Mouse (Mus musculus): Measurements from ENCODE around the gene Olfr1163. TPM values are rescaled to one million over a fixed set of nuclear protein-coding genes. Genes with fewer than 3 reads are reported as not detected.
"Not testable (repeated sequence)": the region's sequence is repeated elsewhere in the genome, so short reads cannot be mapped to it uniquely, and the experiment has no call there.

Gene Olfr1163
- total RNA-seq (2021), result not detected
- long read RNA-seq, experiment 1, result 0 reads
- long read RNA-seq, experiment 2, result 0 reads

GRCm38 (mm10) chr2:88071730-88072129 lies at the start of gene Olfr1163:
TSS of gene Olfr1163 (minus strand) at chr2:88071830.
- no peak for DNase-seq

DNA sequence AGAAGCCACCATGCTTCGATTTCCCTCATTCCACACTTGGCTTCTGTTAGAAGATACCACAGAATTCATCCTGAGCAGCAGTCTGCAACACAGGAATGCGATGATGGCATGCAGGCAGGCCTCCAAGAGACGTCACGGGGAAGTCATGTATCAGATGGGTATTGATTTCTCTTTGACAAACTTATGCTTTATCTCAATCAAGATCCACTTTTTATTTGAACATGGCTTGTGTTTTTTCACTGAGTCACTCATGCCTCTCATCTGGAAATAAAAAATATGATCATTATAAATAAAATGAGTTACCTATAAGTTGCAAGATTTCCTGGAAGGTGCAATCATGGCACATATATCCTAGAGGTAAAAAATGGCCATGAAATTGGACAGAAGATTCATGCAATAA lies 22.2 kb upstream of the Olfr1163 start, which contains the start of gene Olfr1164:
Gene Olfr1164, minus strand, starts transcription at position 101 of the 400 bp plus-strand sequence.
- DNase-seq, result no peak

DNA sequence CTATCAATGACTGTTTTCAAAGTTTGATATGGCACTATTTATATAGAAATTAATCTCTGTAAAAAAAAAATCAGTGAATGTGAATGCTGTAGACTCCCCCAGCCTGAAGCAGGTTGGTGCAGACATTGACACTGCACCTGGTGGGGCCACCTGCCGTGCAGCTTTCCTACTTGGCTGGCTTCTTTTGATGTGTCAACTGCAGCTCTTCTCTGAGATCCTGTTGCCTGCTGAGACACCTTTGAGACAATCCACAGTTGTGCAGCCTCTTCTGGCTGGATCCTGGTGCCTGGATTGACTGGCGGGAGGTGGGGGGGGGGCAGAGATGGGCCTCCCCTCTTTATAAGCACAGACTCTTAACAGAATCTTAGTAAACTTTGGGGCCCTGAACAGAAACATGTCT lies 8.0 kb downstream of the Olfr1163 start:
- no peak for DNase-seq

- no peak for DNase-seq
Observed at GRCm38 (mm10) chr2:88051029-88051428, 20.6 kb downstream of the Olfr1163 start, which contains the start of gene Olfr1162. TSS of gene Olfr1162 (minus strand) at chr2:88051129.

GRCm38 (mm10) chr2:88037599-88037998 lies 34.0 kb downstream of the Olfr1163 start, which contains the start of gene Olfr73:
TSS of gene Olfr73 (minus strand) at chr2:88037699.
- no peak for DNase-seq

DNA sequence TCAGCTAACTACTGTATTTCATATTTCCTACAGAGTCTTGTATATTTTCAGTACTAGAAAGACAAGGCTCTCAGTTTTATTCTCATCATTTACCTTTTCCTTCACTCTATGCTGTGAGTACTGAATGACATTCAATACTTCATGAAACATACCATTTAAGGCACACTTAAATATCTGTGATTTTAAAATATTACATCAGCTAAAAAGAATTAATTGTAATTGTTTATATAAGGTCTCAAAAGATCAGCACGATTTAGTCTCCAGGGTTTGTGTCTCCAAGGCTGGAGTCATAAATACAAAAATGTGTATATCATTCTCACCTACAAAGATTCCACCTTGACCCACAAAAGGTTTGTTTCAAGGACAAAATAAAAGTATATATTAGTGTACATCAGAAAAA lies 49.2 kb downstream of the Olfr1163 start, which contains the start of gene Olfr1161:
Gene Olfr1161, plus strand, starts transcription at position 301 of the 400 bp plus-strand sequence.
- not testable (repeated sequence) for DNase-seq

Other genes starting within 250 kb of the Olfr1163 start
- not detected for gene Olfr1148, start 241.3 kb downstream of the Olfr1163 start, total RNA-seq (2021)
- gene Olfr1150-ps1, start 227.8 kb downstream of the Olfr1163 start, total RNA-seq (2021), result not detected
- gene Olfr1151, start 216.0 kb downstream of the Olfr1163 start, total RNA-seq (2021), result not detected
- not detected for gene Olfr1152, start 205.3 kb downstream of the Olfr1163 start, total RNA-seq (2021)
- not detected for gene Olfr1153, start 176.9 kb downstream of the Olfr1163 start, total RNA-seq (2021)
- not detected for gene Olfr1154, start 166.7 kb downstream of the Olfr1163 start, total RNA-seq (2021)
- gene Olfr1155, start 126.7 kb downstream of the Olfr1163 start, total RNA-seq (2021), result not detected
- not detected for gene Olfr1156, start 118.7 kb downstream of the Olfr1163 start, total RNA-seq (2021)
- gene Olfr1157, start 103.5 kb downstream of the Olfr1163 start, total RNA-seq (2021), result not detected
- gene Olfr74, start 97.2 kb downstream of the Olfr1163 start, total RNA-seq (2021), result not detected
- not detected for gene Olfr1158, start 81.7 kb downstream of the Olfr1163 start, total RNA-seq (2021)
- gene Olfr1160, start 63.6 kb downstream of the Olfr1163 start, total RNA-seq (2021), result not detected
- gene Olfr1161, start 49.1 kb downstream of the Olfr1163 start, total RNA-seq (2021), result not detected
- gene Olfr73, start 34.1 kb downstream of the Olfr1163 start, total RNA-seq (2021), result not detected
- not detected for gene Olfr1162, start 20.7 kb downstream of the Olfr1163 start, total RNA-seq (2021)
- not detected for gene Olfr1164, start 22.1 kb upstream of the Olfr1163 start, total RNA-seq (2021)
- gene Olfr1166, start 56.4 kb upstream of the Olfr1163 start, total RNA-seq (2021), result not detected
- gene Olfr1167, start 83.4 kb upstream of the Olfr1163 start, total RNA-seq (2021), result not detected
- gene Olfr1168, start 110.0 kb upstream of the Olfr1163 start, total RNA-seq (2021), result not detected
- gene Olfr1170, start 156.5 kb upstream of the Olfr1163 start, total RNA-seq (2021), result not detected
- gene Olfr1173, start 208.0 kb upstream of the Olfr1163 start, total RNA-seq (2021), result not detected
- gene Olfr1174-ps, start 243.3 kb upstream of the Olfr1163 start, total RNA-seq (2021), result not detected